Mouse (Mus musculus): Measurements from ENCODE around the gene Dpysl5.

DNA sequence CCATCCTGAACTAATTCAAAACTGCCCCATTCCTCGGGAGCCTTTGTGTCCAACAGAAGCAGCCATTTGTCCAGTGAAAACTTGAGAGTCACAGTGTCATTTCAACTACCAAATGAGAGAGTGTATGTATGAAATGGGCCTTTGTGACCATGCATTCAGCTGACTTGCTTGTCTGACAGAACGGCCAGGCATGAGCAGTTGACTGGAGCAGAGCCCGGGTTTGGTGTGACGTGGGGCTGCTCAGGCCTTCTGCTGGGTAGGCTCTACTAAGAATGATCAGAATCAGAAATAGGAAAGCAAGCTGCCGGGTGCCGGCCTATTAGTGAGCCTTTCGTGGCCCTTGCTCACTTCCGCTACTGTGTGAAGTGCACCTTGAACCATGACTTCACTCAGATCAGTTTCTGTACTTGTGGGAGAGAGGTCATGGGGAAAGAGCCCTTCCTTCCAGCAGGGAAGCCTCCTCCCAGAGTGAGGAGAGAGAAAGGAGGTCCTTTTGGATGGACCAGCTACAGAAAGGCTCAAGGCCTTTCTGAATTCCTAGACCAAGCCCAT lies 107.5 kb downstream of the Dpysl5 start:
- TF ChIP-seq POLR2A (IDR thresholded peaks at IDR 0.05; ENCODE audit: control insufficient read depth, extremely low read depth, insufficient read depth, low read length, poor library complexity) (no peak), CTCF (IDR thresholded peaks at IDR 0.05; ENCODE audit: borderline replicate concordance, control insufficient read depth, extremely low read depth, insufficient read depth, low read length, poor library complexity) (no peak)
